Mouse (Mus musculus): ENCODE measurements at regions not wholly inside any gene's neighbourhood (a gene's known extent, or its start where the extent isn't known, plus 50 kb on each side); places are given as distances from the start of the nearest gene placed in this dataset.

DNA sequence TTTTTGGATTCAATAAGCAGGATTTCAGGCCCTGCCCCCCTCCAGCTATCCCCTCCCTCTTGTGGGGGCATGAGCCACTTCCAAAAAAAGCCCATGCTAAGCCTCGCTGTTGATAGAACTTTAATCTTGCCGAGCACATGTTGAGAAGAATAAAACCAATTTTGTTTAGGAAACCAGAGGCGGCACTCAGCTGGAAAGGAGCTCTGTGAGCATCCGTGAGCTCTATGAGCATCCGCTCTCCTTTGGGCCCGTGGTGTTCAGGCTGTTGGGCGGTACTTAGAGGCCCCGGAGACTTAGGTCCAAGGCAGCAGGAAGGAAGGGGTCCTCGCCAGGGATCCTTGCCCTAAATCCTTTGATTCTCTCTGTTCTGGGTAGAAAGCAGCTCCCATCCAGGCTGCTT is 117.0 kb downstream of the Tle3 start:
- no peak for TF ChIP-seq CTCF (IDR thresholded peaks at IDR 0.05; ENCODE audit: low read depth)
- TF ChIP-seq EP300 (optimal IDR thresholded peaks at IDR 0.05) = no peak

Measured in stomach, postnatal 0 days (tissue).